Mouse (Mus musculus) activated CD4-positive, CD25-positive, alpha-beta regulatory T cell (primary cell): ENCODE measurements around the gene Trim12a. TPM values are rescaled to one million over a fixed set of nuclear protein-coding genes. Genes with fewer than 3 reads are reported as not detected.

Experiments
- polyA plus RNA-seq, 2 experiments: library from polyadenylated mRNA; unstranded; fragments of 100-300 nt; shearing (Covaris generic); gene quantifications; one replicate each; pipeline ENCODE4 v1.2.1; 2017

Gene Trim12a
- 100 to 1,000 TPM; 132 to 180 TPM for polyA plus RNA-seq

DNA sequence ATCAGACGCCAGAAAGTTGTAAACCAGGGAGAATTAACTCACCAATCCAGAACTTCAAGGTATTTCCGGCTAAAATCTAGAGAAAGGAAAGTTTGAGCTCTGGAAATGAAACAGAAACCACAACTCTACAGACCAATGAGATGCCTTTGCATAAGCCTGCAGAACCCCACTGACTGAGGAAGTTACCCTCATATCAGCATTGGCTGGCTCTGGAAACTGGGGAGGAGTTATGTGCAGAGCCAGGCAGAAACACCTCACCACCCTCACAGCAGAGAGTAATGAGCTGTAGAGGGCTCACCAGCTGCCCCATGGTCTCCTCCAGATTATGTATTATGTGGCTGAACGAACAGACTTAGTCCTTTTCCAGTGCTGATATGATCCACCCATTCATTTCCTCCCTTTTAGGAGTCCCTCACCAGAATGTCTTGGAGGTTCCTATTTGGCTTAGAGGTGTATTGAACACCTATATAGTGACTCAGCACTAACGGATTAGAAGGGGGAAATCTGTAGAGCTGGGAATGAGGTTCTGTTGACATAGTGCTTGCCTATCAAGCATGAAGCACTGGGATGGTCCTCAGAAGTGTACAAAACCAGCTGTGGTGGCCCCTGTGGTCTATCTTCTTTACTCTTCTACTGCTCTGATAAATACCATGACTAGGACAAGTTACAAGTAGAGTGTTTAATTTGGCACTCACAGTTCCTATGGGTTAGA lies at the start of gene Trim12a:
Trim12a (minus strand) TSS at position 98 of the 712 bp plus-strand sequence.

DNA sequence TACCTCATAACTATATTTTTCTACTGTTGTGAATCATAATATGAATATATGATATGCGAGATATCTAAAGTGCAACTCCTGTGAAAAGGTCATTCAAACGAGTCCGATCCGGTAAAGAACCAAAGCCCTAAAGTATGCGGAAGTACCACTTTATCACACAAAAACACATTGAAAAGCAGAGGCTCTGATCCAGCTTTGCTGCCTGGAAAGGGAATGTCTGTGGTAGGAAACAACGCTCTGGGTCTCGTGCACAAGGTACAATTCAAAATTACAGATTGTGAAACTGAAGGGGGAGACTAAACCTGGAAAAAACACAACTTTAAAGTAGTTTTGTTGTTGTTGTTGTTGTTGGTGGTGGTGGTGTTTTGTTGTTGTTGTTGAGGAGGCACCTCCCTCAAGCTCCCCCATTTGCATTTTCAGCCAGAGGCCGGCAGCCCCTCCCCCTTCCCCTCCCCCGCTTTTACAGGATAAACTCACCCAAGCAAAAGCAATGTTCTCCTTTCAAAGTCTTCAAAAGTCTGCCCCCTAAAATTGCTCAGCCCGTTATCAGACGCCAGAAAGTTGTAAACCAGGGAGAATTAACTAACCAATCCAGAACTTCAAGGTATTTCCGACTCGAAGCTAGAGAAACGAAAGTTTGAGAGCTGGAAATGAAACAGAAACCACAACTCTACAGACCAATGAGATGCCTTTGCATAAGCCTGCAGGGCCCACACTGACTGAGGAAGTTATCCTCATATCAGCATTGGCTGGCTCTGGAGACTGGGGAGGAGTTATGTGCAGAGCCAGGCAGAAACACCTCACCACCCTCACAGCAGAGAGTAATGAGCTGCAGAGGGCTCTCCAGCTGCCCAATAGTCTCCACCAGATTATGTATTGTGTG lies 37.7 kb upstream of the Trim12a start, which contains the start of gene Trim12c:
Trim12c (minus strand) TSS at position 646 of the 883 bp plus-strand sequence.

GRCm38 (mm10) chr7:104329171-104329570 lies 13.9 kb upstream of the Trim12a start, which contains the start of gene Trim34b:
TSS of gene Trim34b (plus strand) at chr7:104329471.

GRCm38 (mm10) chr7:104287576-104288443 lies 27.5 kb downstream of the Trim12a start, which contains the start of gene Trim5:
TSS of gene Trim5 (minus strand) at chr7:104288094.

Other genes starting within 250 kb of the Trim12a start
- gene Olfr644, start 243.6 kb downstream of the Trim12a start, polyA plus RNA-seq = not detected
- gene Olfr645, start 230.0 kb downstream of the Trim12a start, polyA plus RNA-seq = not detected
- not detected for gene Olfr646, start 210.6 kb downstream of the Trim12a start, polyA plus RNA-seq
- not detected for gene Ubqln5, start 185.6 kb downstream of the Trim12a start, polyA plus RNA-seq
- gene Olfr643, start 178.1 kb downstream of the Trim12a start, polyA plus RNA-seq = not detected
- not detected for gene Ubqln3, start 172.2 kb downstream of the Trim12a start, polyA plus RNA-seq
- gene Ubqlnl, start 164.9 kb downstream of the Trim12a start, polyA plus RNA-seq = under 1 TPM in 1 of 2 experiments, not detected in 1; 0.57 TPM
- gene Olfm5, start 150.6 kb downstream of the Trim12a start, polyA plus RNA-seq = not detected
- gene Olfr648, start 132.1 kb downstream of the Trim12a start, polyA plus RNA-seq = under 1 TPM in 1 of 2 experiments, not detected in 1; 0.10 TPM
- not detected for gene Olfr649, start 119.5 kb downstream of the Trim12a start, polyA plus RNA-seq
- 1 to 10 TPM; 1.9 to 2.3 TPM for gene Trim6, start 96.7 kb downstream of the Trim12a start, polyA plus RNA-seq
- gene Trim34a, start 71.0 kb downstream of the Trim12a start, polyA plus RNA-seq = 10 to 100 TPM; 37.5 to 46.9 TPM
- 10 to 100 TPM; 26.9 to 27.7 TPM for gene Trim5, start 27.4 kb downstream of the Trim12a start, polyA plus RNA-seq
- gene Trim34b, start 14.0 kb upstream of the Trim12a start, polyA plus RNA-seq = 1 to 10 TPM in 1 of 2 experiments, under 1 TPM in 1; 0.25 to 1.1 TPM
- gene Trim12c, start 37.9 kb upstream of the Trim12a start, polyA plus RNA-seq = 10 to 100 TPM; 25.7 to 33.5 TPM
- 1 to 10 TPM; 1.0 to 2.2 TPM for gene Trim30b, start 54.4 kb upstream of the Trim12a start, polyA plus RNA-seq
- under 1 TPM; 0.47 to 0.86 TPM for gene Trim30c, start 85.4 kb upstream of the Trim12a start, polyA plus RNA-seq
- 10 to 100 TPM; 54.1 to 86.0 TPM for gene Trim30a, start 149.7 kb upstream of the Trim12a start, polyA plus RNA-seq
- 10 to 100 TPM; 17.4 to 23.2 TPM for gene Trim30d, start 192.4 kb upstream of the Trim12a start, polyA plus RNA-seq
- gene Olfr651, start 234.7 kb upstream of the Trim12a start, polyA plus RNA-seq = not detected
- gene Olfr652, start 245.4 kb upstream of the Trim12a start, polyA plus RNA-seq = under 1 TPM in 1 of 2 experiments, not detected in 1; 0.20 TPM